Mouse (Mus musculus): ENCODE results near the gene Sez6. TPM values are rescaled to one million over a fixed set of nuclear protein-coding genes. Genes with fewer than 3 reads are reported as not detected.

Sez6 gene
- polyA plus RNA-seq, 1 experiment, result 8.3 TPM

DNA sequence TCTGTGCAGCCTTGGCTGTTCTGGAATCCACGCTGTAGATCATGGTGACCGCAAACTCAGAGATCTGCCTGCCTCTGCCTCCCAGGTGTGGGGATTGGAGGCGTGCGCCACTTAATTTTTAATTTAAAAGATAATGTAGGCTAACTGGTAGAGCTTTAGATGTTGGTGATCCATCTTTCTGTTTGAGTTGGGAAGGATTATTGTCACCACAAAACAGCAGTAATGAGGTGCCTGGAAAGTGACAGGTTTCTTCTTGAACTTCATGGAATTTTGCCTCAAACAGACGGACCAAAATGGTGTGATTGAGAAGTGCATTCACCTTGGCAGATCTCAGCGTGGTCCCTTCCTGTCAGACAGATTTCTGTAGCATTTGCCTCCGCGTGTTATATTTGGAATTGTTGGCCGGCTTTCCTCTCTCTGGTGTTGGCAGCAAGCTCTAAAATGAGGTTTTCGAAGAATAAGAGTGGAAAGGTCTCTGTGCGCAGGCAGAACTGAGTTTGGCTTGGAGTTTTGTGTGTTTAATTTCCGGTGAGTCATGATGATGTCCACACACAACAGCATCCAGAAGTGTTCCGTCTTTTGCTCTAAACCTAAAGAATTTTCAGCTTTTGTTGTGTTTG, 58.6 kb downstream of the Sez6 start:
- TF ChIP-seq CTCF (IDR thresholded peaks at IDR 0.05; ENCODE audit: control insufficient read depth, insufficient read depth, insufficient replicate concordance, low read depth, low read length) (no peak), POLR2A (IDR thresholded peaks at IDR 0.05; ENCODE audit: control insufficient read depth, low read depth, low read length) (no peak)
- H3K36me3 ChIP-seq (ENCODE audit: control insufficient read depth, insufficient read depth, low read length), result no peaks in the 10 kb centered on the region; the same call in 1 of the 2 replicates
- H3K27me3 ChIP-seq (ENCODE audit: control insufficient read depth, insufficient read depth, low read length), result no peaks in the 10 kb centered on the region
- peaks cover 5% of the 10 kb centered on the region for H3K4me1 ChIP-seq (ENCODE audit: control insufficient read depth, insufficient read depth, low read length)
- H3K4me3 ChIP-seq (ENCODE audit: control insufficient read depth, low read depth, low read length), result no peak overlapping the region
- H3K27ac ChIP-seq (ENCODE audit: control insufficient read depth, insufficient read depth, low read depth, low read length), result no peak overlapping the region

- H3K36me3 ChIP-seq (ENCODE audit: control insufficient read depth, insufficient read depth, low read length), result no peaks in the 10 kb centered on the region; the same call in 1 of the 2 replicates
- no peak for TF ChIP-seq POLR2A (IDR thresholded peaks at IDR 0.05; ENCODE audit: control insufficient read depth, low read depth, low read length)
- no peak for TF ChIP-seq CTCF (IDR thresholded peaks at IDR 0.05; ENCODE audit: control insufficient read depth, insufficient read depth, insufficient replicate concordance, low read depth, low read length)
- no peaks in the 10 kb centered on the region for H3K4me1 ChIP-seq (ENCODE audit: control insufficient read depth, insufficient read depth, low read length)
- H3K27me3 ChIP-seq (ENCODE audit: control insufficient read depth, insufficient read depth, low read length), result no peaks in the 10 kb centered on the region
- H3K27ac ChIP-seq (ENCODE audit: control insufficient read depth, insufficient read depth, low read depth, low read length), result no peak overlapping the region
- no peak overlapping the region for H3K4me3 ChIP-seq (ENCODE audit: control insufficient read depth, low read depth, low read length)
These were observed 65.0 kb downstream of the Sez6 start for GRCm38 (mm10) chr11:77995556-77995955.

DNA sequence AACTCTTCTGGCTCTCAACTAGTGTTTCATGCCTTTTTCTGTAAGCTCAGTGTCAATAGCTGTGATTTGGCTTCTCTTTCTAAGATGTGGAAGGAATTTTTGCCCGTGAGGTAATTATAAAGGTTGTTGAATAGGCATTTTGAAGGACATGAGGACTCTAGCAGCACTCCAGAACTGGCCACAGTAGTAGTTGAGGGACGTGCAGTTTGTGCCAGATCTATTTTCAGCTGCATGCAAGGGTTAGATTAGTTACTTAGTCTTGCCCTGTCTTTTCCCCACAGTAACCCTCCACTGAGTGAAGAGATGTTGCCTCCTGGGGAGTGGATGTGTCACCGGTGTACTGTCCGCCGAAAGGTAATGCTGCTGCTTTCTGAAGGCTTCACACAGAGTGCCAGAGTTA, 75.8 kb downstream of the Sez6 start:
- TF ChIP-seq CTCF (IDR thresholded peaks at IDR 0.05; ENCODE audit: control insufficient read depth, insufficient read depth, insufficient replicate concordance, low read depth, low read length) (no peak), POLR2A (IDR thresholded peaks at IDR 0.05; ENCODE audit: control insufficient read depth, low read depth, low read length) (no peak)
- H3K27me3 ChIP-seq (ENCODE audit: control insufficient read depth, insufficient read depth, low read length), result no peaks in the 10 kb centered on the region
- H3K27ac ChIP-seq (ENCODE audit: control insufficient read depth, insufficient read depth, low read depth, low read length), result no peak overlapping the region
- peak overlapping the region; percentile 40 for H3K4me3 ChIP-seq (ENCODE audit: control insufficient read depth, low read depth, low read length)
- H3K36me3 ChIP-seq (ENCODE audit: control insufficient read depth, insufficient read depth, low read length), result peaks cover 5% of the 10 kb centered on the region
- H3K4me1 ChIP-seq (ENCODE audit: control insufficient read depth, insufficient read depth, low read length), result peaks cover 5% of the 10 kb centered on the region

GRCm38 (mm10) chr11:78019676-78020075, 89.1 kb downstream of the Sez6 start:
- Histone ChIP-seq H3K4me3 (ENCODE audit: control insufficient read depth, low read depth, low read length) (no peak overlapping the region), H3K4me1 (ENCODE audit: control insufficient read depth, insufficient read depth, low read length) (peaks cover 5% of the 10 kb centered on the region), H3K27me3 (ENCODE audit: control insufficient read depth, insufficient read depth, low read length) (no peaks in the 10 kb centered on the region), H3K36me3 (ENCODE audit: control insufficient read depth, insufficient read depth, low read length) (peaks cover 5% of the 10 kb centered on the region), H3K27ac (ENCODE audit: control insufficient read depth, insufficient read depth, low read depth, low read length) (no peak overlapping the region)
- TF ChIP-seq CTCF (IDR thresholded peaks at IDR 0.05; ENCODE audit: control insufficient read depth, insufficient read depth, insufficient replicate concordance, low read depth, low read length), result peak; percentile 28; the same call in 1 of the 2 replicates
- TF ChIP-seq POLR2A (IDR thresholded peaks at IDR 0.05; ENCODE audit: control insufficient read depth, low read depth, low read length), result no peak

DNA sequence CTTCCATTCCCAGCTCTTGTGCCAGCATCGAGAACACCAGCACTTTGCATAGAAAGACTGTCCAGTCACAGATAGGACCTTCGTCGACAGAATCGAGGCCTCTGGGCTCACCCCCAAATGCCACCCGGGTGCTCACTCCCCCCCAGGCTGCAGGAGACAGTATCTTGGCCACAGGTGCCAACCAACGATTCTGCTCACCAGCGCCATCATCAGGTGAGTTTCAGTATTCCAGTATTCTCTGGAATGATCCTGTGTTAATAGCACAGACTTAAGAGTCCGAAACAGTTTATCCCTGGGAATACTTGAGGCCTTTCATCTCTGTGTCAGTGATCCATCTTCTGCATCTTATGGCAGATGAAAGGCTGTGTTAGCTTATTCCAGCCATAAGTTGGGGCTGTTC, 93.0 kb downstream of the Sez6 start:
- H3K4me1 ChIP-seq (ENCODE audit: control insufficient read depth, insufficient read depth, low read length), result peaks cover 5% of the 10 kb centered on the region
- H3K27me3 ChIP-seq (ENCODE audit: control insufficient read depth, insufficient read depth, low read length), result no peaks in the 10 kb centered on the region

More for the DNA sequence above, 93.0 kb downstream of the Sez6 start:
- H3K36me3 ChIP-seq (ENCODE audit: control insufficient read depth, insufficient read depth, low read length), result peaks cover 6% of the 10 kb centered on the region
- no peak overlapping the region for H3K4me3 ChIP-seq (ENCODE audit: control insufficient read depth, low read depth, low read length)
- TF ChIP-seq POLR2A (IDR thresholded peaks at IDR 0.05; ENCODE audit: control insufficient read depth, low read depth, low read length) (no peak), CTCF (IDR thresholded peaks at IDR 0.05; ENCODE audit: control insufficient read depth, insufficient read depth, insufficient replicate concordance, low read depth, low read length) (no peak; the same call in 1 of the 2 replicates)
- H3K27ac ChIP-seq (ENCODE audit: control insufficient read depth, insufficient read depth, low read depth, low read length), result no peak overlapping the region

Other genes with a start within 250 kb of the Sez6 start
- gene Nufip2, start 244.6 kb upstream of the Sez6 start, polyA plus RNA-seq (2012; rRNA removed), result 12.1 and 14.4 TPM in 2 replicates
- not detected in 2 replicates for gene Cryba1, start 205.5 kb upstream of the Sez6 start, polyA plus RNA-seq (2012; rRNA removed)
- 13.4 and 13.6 TPM in 2 replicates for gene Myo18a, start 167.6 kb upstream of the Sez6 start, polyA plus RNA-seq (2012; rRNA removed)
- gene Gm10277, start 143.1 kb upstream of the Sez6 start, polyA plus RNA-seq (2012; rRNA removed), result not detected in 2 replicates
- 0.94 and 1.4 TPM in 2 replicates for gene Pipox, start 36.7 kb upstream of the Sez6 start, polyA plus RNA-seq (2012; rRNA removed)
- gene Phf12, start 52.0 kb downstream of the Sez6 start, polyA plus RNA-seq (2012; rRNA removed), result 24.6 and 26.7 TPM in 2 replicates
- gene Dhrs13, start 101.5 kb downstream of the Sez6 start, polyA plus RNA-seq (2012; rRNA removed), result 4.9 and 5.1 TPM in 2 replicates
- gene Flot2, start 107.1 kb downstream of the Sez6 start, polyA plus RNA-seq (2012; rRNA removed), result 35.3 and 36.6 TPM in 2 replicates
- gene Eral1, start 149.6 kb downstream of the Sez6 start, polyA plus RNA-seq (2012; rRNA removed), result 17.4 and 18.2 TPM in 2 replicates
- gene Fam222b, start 163.9 kb downstream of the Sez6 start, polyA plus RNA-seq (2012; rRNA removed), result 11.5 and 11.7 TPM in 2 replicates
- gene Traf4, start 234.8 kb downstream of the Sez6 start, polyA plus RNA-seq (2012; rRNA removed), result 9.5 and 12.5 TPM in 2 replicates
- 22.2 and 22.3 TPM in 2 replicates for gene Nek8, start 245.9 kb downstream of the Sez6 start, polyA plus RNA-seq (2012; rRNA removed)
- gene Tlcd1, start 245.9 kb downstream of the Sez6 start, polyA plus RNA-seq (2012; rRNA removed), result 65.1 and 73.7 TPM in 2 replicates

All from testis, adult 2 months (tissue).